8 mouse cellular contexts compared by ENCODE assay signal in genomic region chr5:99251379-99252202, GRCm38 (mm10).
DNase-seq lines count a peak whose midpoint lies in the region; ATAC-seq lines count a peak whose summit lies in the region.

No protein-coding gene starts in this region.

- peak; percentile 53 to 72 for DNase-seq in left cerebral cortex, adult 18-20 months (ENCODE audit: low spot score in 2 of 2)
- no peak for DNase-seq in left cerebral cortex, adult 11 months (ENCODE audit: low spot score)
- peak; percentile 35 to 39 for DNase-seq in frontal cortex, postnatal 25 days (ENCODE audit: low spot score in 2 of 2)
- peak; percentile 52 for DNase-seq in induced T-regulatory cell, adult 2 months (ENCODE audit: low read depth)
- DNase-seq in retina, postnatal 1 day, result peak; percentile 80
- DNase-seq in gastrocnemius, postnatal 25 days, result no peak

- H3K27ac ChIP-seq in lung, embryonic 15.5 days, result peak overlapping the region; percentile 83

- H3K9me3 ChIP-seq in lung, embryonic 15.5 days, result no peaks in the 10 kb centered on the region

- H3K4me1 ChIP-seq in lung, embryonic 15.5 days, result peaks cover 17% of the 10 kb centered on the region

- H3K4me3 ChIP-seq in lung, embryonic 15.5 days, result peak overlapping the region; percentile 65

- H3K36me3 ChIP-seq in lung, embryonic 15.5 days, result no peaks in the 10 kb centered on the region

- 4% methylated on average over 34 of the region's 34 CpGs for WGBS in lung, embryonic 15.5 days

- no peaks in the 10 kb centered on the region for H3K27me3 ChIP-seq in lung, embryonic 15.5 days

- H3K9ac ChIP-seq in lung, embryonic 15.5 days, result peak overlapping the region; percentile 56

- ATAC-seq in common myeloid progenitor, adult 5-6 weeks (replicated peaks; ENCODE audit: low read depth, poor library complexity, severe bottlenecking), result peak; percentile 6
- ATAC-seq in lung, embryonic 15.5 days (ENCODE audit: borderline replicate concordance, extremely low read depth, low FRiP score, low TSS enrichment), result no peak

- H3K4me2 ChIP-seq in lung, embryonic 15.5 days, result peak overlapping the region; percentile 89

Comparison
In these comparisons a context has a peak if more than half of its experiments do, and no peak if none do; other contexts are left out.
1. DNase-seq: peak in left cerebral cortex, adult 18-20 months (2 of 2), frontal cortex, postnatal 25 days (2 of 2), induced T-regulatory cell, adult 2 months (single experiment) and retina, postnatal 1 day (single experiment); none in left cerebral cortex, adult 11 months (single experiment) and gastrocnemius, postnatal 25 days (single experiment).